Mouse (Mus musculus) cerebellum, postnatal 25 days (tissue): ENCODE results near the gene Mex3a.

Experiments used
- DNase-seq, 2 experiments: peaks; one replicate each; pipeline ENCODE4 v3.0.0; 2021; ENCODE audit warnings: mixed read lengths in 2 of 2

Mex3a gene

DNA sequence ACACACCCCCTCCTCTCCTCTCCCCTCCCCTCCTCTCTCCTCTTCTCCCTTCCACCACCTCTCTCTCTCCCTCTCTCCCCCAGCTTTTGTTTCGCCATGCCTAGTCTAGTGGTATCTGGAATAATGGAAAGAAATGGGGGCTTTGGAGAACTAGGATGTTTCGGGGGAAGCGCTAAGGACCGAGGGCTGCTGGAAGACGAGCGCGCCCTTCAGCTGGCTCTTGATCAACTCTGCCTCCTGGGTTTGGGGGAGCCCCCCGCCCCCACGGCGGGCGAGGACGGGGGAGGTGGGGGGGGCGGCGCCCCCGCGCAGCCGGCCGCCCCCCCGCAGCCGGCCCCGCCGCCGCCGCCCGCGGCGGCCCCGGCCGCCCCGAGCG is at the start of gene Mex3a:
Gene Mex3a, plus strand, starts transcription at position 97 of the 376 bp plus-strand sequence.
- no peak for DNase-seq

GRCm38 (mm10) chr3:88483141-88483540 is 49.1 kb upstream of the Mex3a start:
- no peak for DNase-seq

- peak; percentile 84 to 89 for DNase-seq
Observed at GRCm38 (mm10) chr3:88483621-88484020, 48.6 kb upstream of the Mex3a start.

DNA sequence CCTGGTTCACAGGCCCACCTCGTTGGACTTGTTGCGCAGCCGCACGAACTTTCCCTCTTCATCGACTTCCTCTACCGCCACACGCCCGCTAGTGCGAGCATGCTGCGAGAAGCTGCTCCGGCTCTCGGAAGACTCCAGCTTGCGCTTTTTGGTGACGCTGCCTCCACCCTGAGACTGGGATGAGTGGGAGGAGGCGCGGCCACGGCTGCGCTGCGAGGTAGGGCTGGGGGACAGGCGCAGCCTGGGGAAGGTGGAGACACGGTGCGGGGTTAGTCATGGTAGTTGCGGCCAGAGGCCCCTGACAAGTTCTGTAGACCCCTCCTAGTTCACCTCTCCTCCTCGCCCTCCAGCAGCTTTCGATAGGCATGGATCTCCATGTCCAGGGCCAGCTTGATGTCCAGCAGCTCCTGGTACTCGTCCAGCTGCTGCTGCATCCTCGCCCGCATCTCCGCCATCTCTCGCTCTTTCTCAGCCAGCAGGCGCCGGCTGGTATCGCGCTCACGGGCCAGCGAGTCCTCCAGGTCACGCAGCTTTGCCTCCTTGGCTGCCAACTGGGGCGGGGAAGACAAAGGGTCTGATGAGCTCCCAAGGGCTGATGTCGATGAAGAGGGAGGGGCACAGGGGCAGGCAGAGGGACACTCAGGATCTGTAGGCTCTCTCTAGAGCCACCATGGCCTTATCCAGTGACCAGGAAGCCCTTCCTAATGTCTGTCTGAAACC is 47.4 kb upstream of the Mex3a start:
- DNase-seq, result peak; percentile 32 to 35

GRCm38 (mm10) chr3:88486043-88486442 is 46.2 kb upstream of the Mex3a start:
- no peak for DNase-seq

- no peak for DNase-seq
Observed at GRCm38 (mm10) chr3:88486887-88487286, 45.3 kb upstream of the Mex3a start.

DNA sequence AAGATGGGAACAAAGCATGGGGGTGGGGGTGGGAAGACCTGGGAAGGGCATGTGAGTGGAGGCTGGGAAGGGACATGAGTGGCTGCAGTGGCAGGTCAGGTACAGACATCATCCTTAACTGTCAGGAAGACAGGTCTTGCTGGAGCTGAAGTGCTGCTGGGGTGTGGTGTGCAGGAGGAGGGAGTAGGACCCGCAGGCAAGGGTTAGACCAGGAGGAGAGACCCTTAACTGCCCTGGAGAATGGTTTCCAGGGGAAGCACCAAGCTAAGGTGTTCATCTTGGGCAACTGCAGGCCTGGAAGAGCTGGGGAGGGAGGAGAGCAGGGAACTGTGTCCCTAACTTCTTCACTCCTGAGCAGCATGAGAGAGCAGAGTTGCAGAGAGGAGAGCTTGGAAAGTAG is 44.8 kb upstream of the Mex3a start:
- no peak for DNase-seq

DNA sequence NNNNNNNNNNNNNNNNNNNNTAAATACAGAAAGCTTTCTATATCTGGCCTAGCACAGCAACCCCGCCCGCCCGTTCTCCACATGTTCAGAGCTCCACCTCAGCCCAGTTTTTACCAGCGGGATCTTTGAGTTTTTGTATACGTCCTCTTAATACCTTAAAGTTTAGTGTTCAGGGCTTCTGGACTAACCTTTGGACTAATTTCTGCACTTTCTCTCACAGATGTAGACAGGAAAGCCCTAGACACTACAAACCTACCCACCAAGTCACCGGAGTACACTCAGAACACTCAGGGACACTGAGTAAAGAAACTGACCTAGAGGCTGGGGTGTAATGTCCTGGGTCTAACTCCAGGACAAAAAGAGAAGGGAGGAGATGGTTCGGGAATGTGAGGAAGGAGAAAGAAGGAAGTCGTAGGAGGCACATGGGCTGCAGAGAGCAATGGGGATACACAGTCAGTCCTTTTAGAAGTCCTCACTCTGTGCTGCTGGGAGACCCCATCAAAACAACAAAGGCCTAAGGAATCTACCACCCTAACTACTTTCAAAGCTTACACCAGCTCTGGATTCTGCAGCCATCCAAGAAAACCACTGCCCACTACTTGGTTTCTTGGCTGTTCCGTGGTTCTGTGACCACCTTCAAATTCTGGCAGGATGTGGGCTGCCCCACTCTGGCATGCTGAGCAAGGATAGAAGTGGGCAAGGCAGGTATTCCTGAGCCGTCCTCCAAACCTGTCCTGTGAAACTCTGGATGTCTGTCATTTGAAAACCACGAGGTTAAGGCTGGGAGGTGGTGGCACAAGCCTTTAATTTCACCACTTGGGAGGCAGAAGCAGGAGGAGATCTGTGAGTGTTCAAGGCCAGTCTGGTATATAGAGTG is 38.3 kb upstream of the Mex3a start:
- no peak for DNase-seq

DNA sequence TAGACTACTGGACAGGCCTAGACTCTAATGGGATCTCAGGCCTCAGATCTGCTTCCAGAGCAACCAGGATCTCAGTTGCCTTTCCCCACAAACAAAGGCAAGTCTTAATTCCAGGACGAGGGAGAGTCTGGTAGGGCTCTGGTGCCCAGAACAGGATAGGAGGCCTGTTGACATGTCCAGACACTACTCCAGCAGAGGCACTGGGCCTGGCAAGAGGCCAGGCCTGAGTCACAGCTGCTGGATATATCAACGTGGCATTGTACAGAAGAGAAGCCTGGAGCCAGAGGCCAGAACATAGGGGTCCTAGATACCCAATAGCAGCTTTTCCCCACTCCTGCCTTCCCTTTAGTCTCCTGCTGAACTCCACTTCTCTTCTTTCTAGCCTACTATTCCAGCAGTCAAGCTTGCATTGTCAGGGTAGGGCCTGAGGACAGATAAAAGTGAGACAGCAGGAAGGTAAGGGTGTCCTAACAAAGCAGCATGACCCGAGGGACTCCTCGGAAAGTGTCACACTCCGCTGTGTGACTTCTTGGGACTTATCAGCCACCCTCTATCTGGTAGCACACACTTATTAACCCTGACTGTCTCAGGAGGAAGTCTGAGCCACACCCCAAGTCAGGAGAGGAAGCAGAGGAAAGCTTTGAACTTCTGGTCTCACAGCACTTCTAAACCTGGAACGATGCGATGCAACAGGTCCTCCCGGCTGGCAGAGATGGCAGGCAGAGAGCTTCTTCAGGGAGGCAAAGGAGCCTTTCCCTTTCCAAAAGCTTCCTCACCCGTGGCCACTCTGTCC is 37.2 kb upstream of the Mex3a start:
- DNase-seq, result peak in 1 of 2 experiments; percentile 51

- DNase-seq, result peak; percentile 40 to 62
Observed at GRCm38 (mm10) chr3:88495741-88496415, 36.3 kb upstream of the Mex3a start.

- no peak for DNase-seq
Observed at GRCm38 (mm10) chr3:88499580-88499979, 32.6 kb upstream of the Mex3a start.

DNA sequence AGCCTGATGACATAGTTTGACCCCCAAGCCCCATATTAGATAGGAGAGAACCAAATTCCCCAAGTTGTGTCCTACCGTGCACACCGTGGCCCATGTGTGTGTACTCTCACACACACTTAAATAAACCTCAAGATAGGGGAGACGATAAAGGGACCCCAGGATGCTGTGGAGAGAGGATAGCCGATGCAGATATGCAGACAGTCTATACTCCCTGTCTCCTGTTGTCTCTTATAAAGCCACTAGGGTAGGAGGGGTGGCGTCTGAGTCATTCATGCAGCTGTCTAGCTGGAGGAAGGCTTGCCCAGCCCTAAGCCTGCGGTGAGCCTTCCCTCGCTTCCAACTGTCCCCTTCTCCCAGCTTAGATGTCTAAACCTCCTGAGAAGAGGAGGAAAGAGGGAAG is 32.1 kb upstream of the Mex3a start:
- DNase-seq, result no peak

- DNase-seq, result no peak
Observed at GRCm38 (mm10) chr3:88500655-88501365, 31.4 kb upstream of the Mex3a start.

GRCm38 (mm10) chr3:88501366-88502030 is 30.7 kb upstream of the Mex3a start:
- DNase-seq, result no peak

- DNase-seq, result peak in 1 of 2 experiments; percentile 54
Observed at GRCm38 (mm10) chr3:88502031-88502571, 30.1 kb upstream of the Mex3a start.

GRCm38 (mm10) chr3:88502641-88503504 is 29.3 kb upstream of the Mex3a start:
- peak; percentile 95 for DNase-seq

- no peak for DNase-seq
Observed at GRCm38 (mm10) chr3:88503505-88503863, 28.7 kb upstream of the Mex3a start.

DNA sequence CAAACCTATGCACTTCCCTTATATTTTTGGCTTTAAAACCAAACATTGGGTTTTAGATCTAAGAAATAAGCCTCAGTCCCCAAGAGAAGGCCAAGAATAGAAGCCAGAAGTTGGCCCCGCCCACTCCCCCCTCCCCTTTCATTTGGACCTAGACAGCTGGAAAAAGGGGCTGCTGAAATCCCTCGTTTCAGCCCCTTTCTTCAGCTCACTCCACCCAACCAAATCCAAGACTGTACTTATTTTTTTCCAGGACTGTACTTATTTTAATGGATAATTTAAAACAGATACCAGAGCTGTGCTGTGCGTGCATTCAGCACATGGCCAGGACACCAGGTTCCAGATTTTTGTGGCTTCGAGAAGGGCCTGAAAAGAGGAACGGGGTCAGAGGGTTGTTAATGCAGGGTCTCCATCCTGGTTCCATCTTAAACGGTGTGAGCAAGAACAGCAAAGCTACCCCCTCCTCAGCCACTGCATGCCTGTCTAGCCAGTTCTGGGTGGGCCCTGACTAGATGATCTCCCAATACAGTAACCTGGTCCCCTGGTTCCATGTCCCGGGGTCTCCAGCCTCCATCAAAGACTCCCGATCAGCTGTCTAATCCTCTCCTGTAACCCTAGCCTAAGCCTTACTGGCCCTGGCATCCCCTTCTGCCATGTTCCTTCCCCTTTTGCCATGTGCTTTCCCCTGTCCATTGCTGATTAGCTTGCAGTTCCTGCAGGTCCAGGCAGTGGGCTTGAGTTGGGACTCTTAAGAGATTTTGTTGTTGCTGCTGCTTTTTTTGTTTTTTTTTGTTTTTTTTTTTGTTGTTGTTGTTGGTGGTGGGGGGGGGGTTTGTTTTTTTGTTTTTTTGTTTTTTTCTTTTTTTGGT is 28.1 kb upstream of the Mex3a start:
- DNase-seq, result no peak

- DNase-seq, result no peak
Observed at GRCm38 (mm10) chr3:88505081-88505480, 27.1 kb upstream of the Mex3a start.
